8 mouse cellular contexts compared by ENCODE assay signal in the genomic region with DNA sequence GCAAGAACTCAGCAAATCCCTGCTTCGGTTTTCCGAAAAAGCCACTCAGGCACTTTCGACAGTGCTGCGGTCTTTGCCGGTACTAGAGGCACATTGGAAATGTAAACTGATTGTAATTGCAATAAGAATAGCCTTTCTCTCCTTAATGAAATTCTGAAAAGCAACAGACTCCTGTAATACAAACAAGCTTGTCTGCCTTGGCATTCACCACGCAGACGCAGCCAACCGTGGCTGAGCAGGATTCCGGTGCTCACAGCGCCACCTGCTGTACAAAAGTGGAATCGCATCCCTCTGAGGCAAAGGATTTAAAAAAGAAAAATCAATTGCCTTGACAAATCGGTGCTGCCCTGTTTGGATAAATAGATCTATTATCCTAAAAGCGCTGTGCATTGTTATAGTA.
DNase-seq lines count a peak whose midpoint lies in the region; ATAC-seq lines count a peak whose summit lies in the region.

No protein-coding gene starts in this region.

- H3K36me3 ChIP-seq in forebrain, embryonic 14.5 days (ENCODE audit: control insufficient read depth, insufficient read depth, low read length): no peaks in the 10 kb centered on the region
- no peaks in the 10 kb centered on the region for H3K36me3 ChIP-seq in liver, embryonic 15.5 days (replicated peaks)
- no peaks in the 10 kb centered on the region for H3K36me3 ChIP-seq in neural tube, embryonic 11.5 days (ENCODE audit: control insufficient read depth, insufficient read depth, low read length)
- no peaks in the 10 kb centered on the region for H3K36me3 ChIP-seq in stomach, embryonic 16.5 days (ENCODE audit: control insufficient read depth, insufficient read depth, low read length)

- peak overlapping the region; percentile 32 for H3K4me3 ChIP-seq in forebrain, embryonic 14.5 days (ENCODE audit: low read depth, low read length)
- H3K4me3 ChIP-seq in liver, embryonic 15.5 days (replicated peaks): peak overlapping the region; percentile 33
- peak overlapping the region; percentile 27 for H3K4me3 ChIP-seq in neural tube, embryonic 11.5 days (ENCODE audit: low read depth, low read length)
- H3K4me3 ChIP-seq in stomach, embryonic 16.5 days (replicated peaks; ENCODE audit: low read length): peak overlapping the region; percentile 53

- intact Hi-C loops in heart, postnatal 10 days (cut with DNase I): no loop called here

- ATAC-seq in forebrain, embryonic 14.5 days: peak; percentile 53
- no peak for ATAC-seq in liver, embryonic 15.5 days (ENCODE audit: insufficient read depth)
- no peak for ATAC-seq in neural tube, embryonic 11.5 days (ENCODE audit: insufficient read depth, low FRiP score, low TSS enrichment)
- no peak for ATAC-seq in stomach, embryonic 16.5 days (ENCODE audit: insufficient read depth, low FRiP score)

- H3K4me1 ChIP-seq in forebrain, embryonic 14.5 days (ENCODE audit: control insufficient read depth, insufficient read depth, low read length): peaks cover 15% of the 10 kb centered on the region
- peaks cover 5% of the 10 kb centered on the region; the same call in 1 of the 2 replicates for H3K4me1 ChIP-seq in liver, embryonic 15.5 days (replicated peaks)
- no peaks in the 10 kb centered on the region for H3K4me1 ChIP-seq in neural tube, embryonic 11.5 days (ENCODE audit: control insufficient read depth, insufficient read depth, low read length)
- peaks cover 6% of the 10 kb centered on the region; the same call in 1 of the 2 replicates for H3K4me1 ChIP-seq in stomach, embryonic 16.5 days (ENCODE audit: control insufficient read depth, insufficient read depth, low read length)

- H3K9ac ChIP-seq in forebrain, embryonic 14.5 days (ENCODE audit: low read length): peak overlapping the region; percentile 47; the same call in 1 of the 2 replicates
- no peak overlapping the region for H3K9ac ChIP-seq in liver, embryonic 15.5 days
- H3K9ac ChIP-seq in neural tube, embryonic 11.5 days (ENCODE audit: low read length): peak overlapping the region; percentile 41; the same call in 1 of the 2 replicates
- H3K9ac ChIP-seq in stomach, embryonic 16.5 days (ENCODE audit: low read length): peak overlapping the region; percentile 66; the same call in 1 of the 2 replicates

- H3K4me2 ChIP-seq in forebrain, embryonic 14.5 days (ENCODE audit: low read length): peak overlapping the region; percentile 54
- peak overlapping the region; percentile 55 for H3K4me2 ChIP-seq in liver, embryonic 15.5 days
- peak overlapping the region; percentile 46 for H3K4me2 ChIP-seq in neural tube, embryonic 11.5 days (ENCODE audit: low read depth)
- H3K4me2 ChIP-seq in stomach, embryonic 16.5 days (ENCODE audit: low read depth, low read length): peak overlapping the region; percentile 70

- DNase-seq in CD8-positive naive resting alpha-beta T cell, adult 2 months (ENCODE audit: low read depth in 2 of 2, low spot score in 2 of 2): peak; percentile 57 to 58
- DNase-seq in c-Kit-positive CD71-positive TER-119-positive erythroid progenitor cells, embryonic 14.5 days (ENCODE audit: low spot score): peak; percentile 36
- DNase-seq in forebrain, embryonic 14.5 days (ENCODE audit: low spot score): peak; percentile 96
- peak; percentile 86 to 92 for DNase-seq in heart, postnatal 10 days
- peak; percentile 93 to 94 for DNase-seq in kidney, postnatal 4 days
- DNase-seq in neural tube, embryonic 11.5 days (ENCODE audit: low spot score): peak; percentile 88

- under 1% methylated on average over 13 of the region's 13 CpGs for WGBS in forebrain, embryonic 14.5 days
- WGBS in liver, embryonic 15.5 days (ENCODE audit: insufficient replicate concordance): 7% methylated on average over 13 of the region's 13 CpGs
- WGBS in neural tube, embryonic 11.5 days: 6% methylated on average over 13 of the region's 13 CpGs
- WGBS in stomach, embryonic 16.5 days: 2% methylated on average over 13 of the region's 13 CpGs

- H3K27me3 ChIP-seq in forebrain, embryonic 14.5 days (replicated peaks; ENCODE audit: control insufficient read depth, insufficient read depth, low read length): no peaks in the 10 kb centered on the region
- no peaks in the 10 kb centered on the region for H3K27me3 ChIP-seq in liver, embryonic 15.5 days
- H3K27me3 ChIP-seq in neural tube, embryonic 11.5 days (ENCODE audit: control insufficient read depth, insufficient read depth, low read length): no peaks in the 10 kb centered on the region
- H3K27me3 ChIP-seq in stomach, embryonic 16.5 days (ENCODE audit: control insufficient read depth, insufficient read depth, low read length): no peaks in the 10 kb centered on the region

- H3K27ac ChIP-seq in forebrain, embryonic 14.5 days (ENCODE audit: low read depth, low read length): peak overlapping the region; percentile 60; the same call in 1 of the 2 replicates
- no peak overlapping the region for H3K27ac ChIP-seq in liver, embryonic 15.5 days (replicated peaks)
- no peak overlapping the region for H3K27ac ChIP-seq in neural tube, embryonic 11.5 days (ENCODE audit: low read depth, low read length)
- no peak overlapping the region for H3K27ac ChIP-seq in stomach, embryonic 16.5 days (ENCODE audit: low read length)

- no peaks in the 10 kb centered on the region for H3K9me3 ChIP-seq in forebrain, embryonic 14.5 days (replicated peaks; ENCODE audit: control insufficient read depth, low read length)
- H3K9me3 ChIP-seq in liver, embryonic 15.5 days (replicated peaks): no peaks in the 10 kb centered on the region
- H3K9me3 ChIP-seq in neural tube, embryonic 11.5 days (ENCODE audit: control insufficient read depth, low read length): no peaks in the 10 kb centered on the region
- H3K9me3 ChIP-seq in stomach, embryonic 16.5 days (replicated peaks; ENCODE audit: control insufficient read depth, low read length): no peaks in the 10 kb centered on the region

Comparison
In these comparisons a context has a peak if more than half of its experiments do, and no peak if none do; other contexts are left out.
1. DNase-seq: peak in every context shown above with its lines; median percentile 96 in forebrain, embryonic 14.5 days; 94 in kidney, postnatal 4 days; 89 in heart, postnatal 10 days; 88 in neural tube, embryonic 11.5 days; 58 in CD8-positive naive resting alpha-beta T cell, adult 2 months; 36 in c-Kit-positive CD71-positive TER-119-positive erythroid progenitor cells, embryonic 14.5 days.